Mouse (Mus musculus): ENCODE results near the gene Treh. TPM values are rescaled to one million over a fixed set of nuclear protein-coding genes. Genes with fewer than 3 reads are reported as not detected.

Treh gene
- not detected for polyA plus RNA-seq (2014; fragmentation: Illumina TruSeq; extraction: RNeasy Lipid Tissue Mini Kit (QIAGEN cat#74804); ENCODE audit: low read depth, low replicate concordance)

DNA sequence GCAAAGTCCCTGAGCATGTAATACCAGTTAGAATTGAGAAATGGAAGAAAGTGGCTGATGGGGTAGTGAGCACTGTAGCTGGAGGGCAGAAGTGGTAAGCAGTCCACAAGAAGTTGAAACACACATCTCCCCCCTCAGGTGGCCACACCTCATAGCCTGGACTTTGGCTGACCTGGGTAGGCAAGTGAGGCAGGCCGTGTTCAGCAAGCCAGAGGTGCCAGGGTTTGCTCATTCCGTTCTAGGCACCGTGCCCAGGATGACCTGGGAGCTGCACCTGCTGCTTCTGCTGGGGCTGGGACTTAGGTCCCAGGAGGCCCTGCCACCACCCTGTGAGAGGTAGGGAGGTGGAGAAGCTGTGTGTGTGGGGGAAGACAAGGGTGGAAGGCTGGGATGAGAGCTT lies at the start of gene Treh:
Gene Treh, plus strand, starts transcription at position 229 of the 400 bp plus-strand sequence.

DNA sequence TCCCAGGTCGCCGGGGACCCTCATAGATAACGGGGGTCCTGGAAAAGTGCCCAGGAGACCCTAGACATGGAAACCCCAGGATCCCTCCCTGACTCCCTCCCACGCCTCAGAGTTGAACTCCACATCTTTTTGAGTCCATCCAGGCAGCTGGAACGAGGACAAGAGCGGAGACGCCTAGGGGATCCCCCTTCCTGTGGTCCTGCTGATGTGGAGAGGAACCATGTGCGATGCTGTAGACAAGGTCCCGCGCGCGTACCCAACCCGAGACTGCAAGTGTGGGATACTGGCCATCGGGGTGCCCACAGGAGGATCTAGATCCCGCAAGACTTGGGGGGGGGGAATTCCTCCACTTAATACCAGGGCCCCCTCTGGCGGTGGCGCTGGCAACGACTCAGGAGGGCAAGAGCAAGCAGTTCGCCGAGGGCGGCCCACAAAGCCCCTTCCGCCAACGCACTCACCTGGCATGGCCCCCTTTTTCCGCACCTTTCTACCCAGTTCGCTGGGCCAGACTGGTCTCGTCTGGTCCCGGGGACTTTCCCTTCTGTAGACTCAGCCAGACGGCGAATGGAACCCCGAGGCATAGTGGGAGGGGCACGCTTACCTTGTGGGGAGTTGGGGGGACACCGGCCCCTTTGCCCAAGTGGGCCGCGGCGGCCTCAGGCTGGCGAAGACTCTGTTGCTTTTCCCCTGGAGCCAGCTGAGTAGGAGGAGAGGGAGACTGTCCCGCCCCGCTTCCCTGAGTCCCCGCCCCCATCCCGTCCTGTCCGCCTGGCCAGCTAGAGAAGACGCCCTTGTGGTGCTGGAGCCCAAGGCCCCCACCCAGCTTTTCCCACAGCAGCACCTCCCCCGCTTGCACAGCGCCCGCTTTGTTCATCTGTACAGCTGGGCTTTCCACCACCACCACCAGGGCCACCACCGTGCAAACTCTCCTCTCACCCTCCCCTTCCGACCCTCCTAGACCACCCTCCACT lies 61.8 kb downstream of the Treh start, which contains the start of gene Phldb1:
Gene Phldb1, minus strand, starts transcription at position 675 of the 971 bp plus-strand sequence.

Other genes starting within 250 kb of the Treh start
- gene Foxr1, start 232.1 kb upstream of the Treh start, polyA plus RNA-seq (2014; fragmentation: Illumina TruSeq; extraction: RNeasy Lipid Tissue Mini Kit (QIAGEN cat#74804); ENCODE audit: low read depth, low replicate concordance): not detected
- gene Upk2, start 218.3 kb upstream of the Treh start, polyA plus RNA-seq (2014; fragmentation: Illumina TruSeq; extraction: RNeasy Lipid Tissue Mini Kit (QIAGEN cat#74804); ENCODE audit: low read depth, low replicate concordance): not detected
- 22.5 TPM for gene Bcl9l, start 190.4 kb upstream of the Treh start, polyA plus RNA-seq (2014; fragmentation: Illumina TruSeq; extraction: RNeasy Lipid Tissue Mini Kit (QIAGEN cat#74804); ENCODE audit: low read depth, low replicate concordance)
- 0.39 TPM for gene Cxcr5, start 111.4 kb upstream of the Treh start, polyA plus RNA-seq (2014; fragmentation: Illumina TruSeq; extraction: RNeasy Lipid Tissue Mini Kit (QIAGEN cat#74804); ENCODE audit: low read depth, low replicate concordance)
- gene Ddx6, start 68.3 kb upstream of the Treh start, polyA plus RNA-seq (2014; fragmentation: Illumina TruSeq; extraction: RNeasy Lipid Tissue Mini Kit (QIAGEN cat#74804); ENCODE audit: low read depth, low replicate concordance): 67.0 TPM
- gene Phldb1, start 62.0 kb downstream of the Treh start, polyA plus RNA-seq (2014; fragmentation: Illumina TruSeq; extraction: RNeasy Lipid Tissue Mini Kit (QIAGEN cat#74804); ENCODE audit: low read depth, low replicate concordance): 102 TPM
- gene Arcn1, start 94.6 kb downstream of the Treh start, polyA plus RNA-seq (2014; fragmentation: Illumina TruSeq; extraction: RNeasy Lipid Tissue Mini Kit (QIAGEN cat#74804); ENCODE audit: low read depth, low replicate concordance): 71.8 TPM
- 27.7 TPM for gene Ift46, start 94.7 kb downstream of the Treh start, polyA plus RNA-seq (2014; fragmentation: Illumina TruSeq; extraction: RNeasy Lipid Tissue Mini Kit (QIAGEN cat#74804); ENCODE audit: low read depth, low replicate concordance)
- gene Tmem25, start 126.1 kb downstream of the Treh start, polyA plus RNA-seq (2014; fragmentation: Illumina TruSeq; extraction: RNeasy Lipid Tissue Mini Kit (QIAGEN cat#74804); ENCODE audit: low read depth, low replicate concordance): 10.4 TPM
- gene Ttc36, start 129.8 kb downstream of the Treh start, polyA plus RNA-seq (2014; fragmentation: Illumina TruSeq; extraction: RNeasy Lipid Tissue Mini Kit (QIAGEN cat#74804); ENCODE audit: low read depth, low replicate concordance): not detected
- 13.0 TPM for gene Kmt2a, start 208.1 kb downstream of the Treh start, polyA plus RNA-seq (2014; fragmentation: Illumina TruSeq; extraction: RNeasy Lipid Tissue Mini Kit (QIAGEN cat#74804); ENCODE audit: low read depth, low replicate concordance)
- gene Atp5l, start 247.5 kb downstream of the Treh start, polyA plus RNA-seq (2014; fragmentation: Illumina TruSeq; extraction: RNeasy Lipid Tissue Mini Kit (QIAGEN cat#74804); ENCODE audit: low read depth, low replicate concordance): 2,238 TPM